Mouse (Mus musculus) brain, embryonic 14.5 days (tissue): ENCODE results near the gene Rab19.

Source experiments
- CTCF ChIP-seq: fragments of 200-500 bp; IDR thresholded peaks from 2 replicates; pipeline ENCODE4 v1.5.1; 2012; ENCODE audit warnings: inconsistent platforms, mild to moderate bottlenecking, moderate library complexity, borderline replicate concordance; ENCODE audit not compliant: insufficient read depth, insufficient read length; ENCODE audit errors: extremely low read depth
- POLR2A ChIP-seq: fragments of 200-500 bp; IDR thresholded peaks from 2 replicates; pipeline ENCODE4 v1.6.1; 2012; ENCODE audit warnings: mild to moderate bottlenecking, inconsistent platforms, borderline replicate concordance; ENCODE audit not compliant: poor library complexity, insufficient read depth, insufficient read length, severe bottlenecking; ENCODE audit errors: extremely low read depth

GRCm38 (mm10) chr6:39419851-39420721, 39.1 kb downstream of the Rab19 start, which contains the start of gene Mkrn1:
- TF ChIP-seq CTCF, result no peak
- TF ChIP-seq POLR2A, result peak; percentile 72
